Mouse (Mus musculus): Measurements from ENCODE around the gene Gstcd.

Gstcd gene

GRCm38 (mm10) chr3:133091664-133092273 lies at the start of gene Gstcd, which contains the start of gene Ints12:
Gene Gstcd, minus strand, starts transcription at chr3:133092033.
Gene Ints12, plus strand, starts transcription at chr3:133091840.
- DNase-seq: peak; percentile 88 to 93

- DNase-seq: no peak
Observed at GRCm38 (mm10) chr3:133132611-133133010, 40.8 kb upstream of the Gstcd start.

GRCm38 (mm10) chr3:133131372-133131771 lies 39.5 kb upstream of the Gstcd start:
- DNase-seq: no peak

GRCm38 (mm10) chr3:133113281-133113680 lies 21.4 kb upstream of the Gstcd start:
- no peak for DNase-seq

- DNase-seq: peak; percentile 14 to 27
Observed at GRCm38 (mm10) chr3:133111741-133112140, 19.9 kb upstream of the Gstcd start.

GRCm38 (mm10) chr3:133109844-133110243 lies 18.0 kb upstream of the Gstcd start:
- DNase-seq: no peak

GRCm38 (mm10) chr3:133108731-133109130 lies 16.9 kb upstream of the Gstcd start:
- DNase-seq: peak; percentile 7 to 11

- DNase-seq: no peak
Observed at GRCm38 (mm10) chr3:133104436-133104835, 12.6 kb upstream of the Gstcd start.

GRCm38 (mm10) chr3:133103768-133104167 lies 11.9 kb upstream of the Gstcd start:
- DNase-seq: no peak

- DNase-seq: no peak
Observed at GRCm38 (mm10) chr3:133098909-133099308, 7.1 kb upstream of the Gstcd start.

GRCm38 (mm10) chr3:133098336-133098735 lies 6.5 kb upstream of the Gstcd start:
- no peak for DNase-seq

GRCm38 (mm10) chr3:133097936-133098335 lies 6.1 kb upstream of the Gstcd start:
- DNase-seq: no peak

- DNase-seq: no peak
Observed at GRCm38 (mm10) chr3:133094305-133094704, 2.5 kb upstream of the Gstcd start.

- no peak for DNase-seq
Observed at GRCm38 (mm10) chr3:133092936-133093335, 1.1 kb upstream of the Gstcd start.

GRCm38 (mm10) chr3:133092274-133092853 lies 531 bp upstream of the Gstcd start:
- DNase-seq: no peak

- peak in 1 of 2 experiments; percentile 1 for DNase-seq
Observed at GRCm38 (mm10) chr3:133091121-133091663, 641 bp downstream of the Gstcd start.

- no peak for DNase-seq
Observed at GRCm38 (mm10) chr3:133090247-133091120, 1.3 kb downstream of the Gstcd start.

- peak in 1 of 2 experiments; percentile 32 for DNase-seq
Observed at GRCm38 (mm10) chr3:133085858-133086257, 6.0 kb downstream of the Gstcd start.

- no peak for DNase-seq
Observed at GRCm38 (mm10) chr3:133082736-133083135, 9.1 kb downstream of the Gstcd start.

GRCm38 (mm10) chr3:133075560-133075959 lies 16.3 kb downstream of the Gstcd start:
- DNase-seq: no peak

GRCm38 (mm10) chr3:133052068-133052467 lies 39.8 kb downstream of the Gstcd start:
- no peak for DNase-seq

GRCm38 (mm10) chr3:133033145-133033755 lies 58.6 kb downstream of the Gstcd start:
- DNase-seq: no peak

GRCm38 (mm10) chr3:133026977-133027376 lies 64.9 kb downstream of the Gstcd start:
- DNase-seq: no peak
